Mouse (Mus musculus) retina, embryonic 14.5 days (tissue): ENCODE results near the gene Gm10577.

Experiments used
- DNase-seq: peaks from one replicate; pipeline ENCODE4 v3.0.0-alpha.2; 2015; ENCODE audit warnings: low spot score

Gm10577 gene

GRCm38 (mm10) chr4:100995617-100996016 is 24.9 kb downstream of the Gm10577 start:
- no peak for DNase-seq

- peak; percentile 79 for DNase-seq
These were observed 25.8 kb downstream of the Gm10577 start for GRCm38 (mm10) chr4:100994442-100995255.

- DNase-seq: no peak
These were observed 28.4 kb downstream of the Gm10577 start for GRCm38 (mm10) chr4:100992086-100992485.

GRCm38 (mm10) chr4:100990996-100991395 is 29.5 kb downstream of the Gm10577 start:
- peak; percentile 79 for DNase-seq

GRCm38 (mm10) chr4:100988231-100988799 is 32.2 kb downstream of the Gm10577 start:
- DNase-seq: peak; percentile 72

GRCm38 (mm10) chr4:100987187-100987586 is 33.3 kb downstream of the Gm10577 start:
- DNase-seq: no peak

- DNase-seq: no peak
These were observed 43.0 kb downstream of the Gm10577 start for GRCm38 (mm10) chr4:100977522-100977921.

GRCm38 (mm10) chr4:100974455-100975035 is 46.0 kb downstream of the Gm10577 start:
- no peak for DNase-seq

GRCm38 (mm10) chr4:100973641-100974454 is 46.6 kb downstream of the Gm10577 start:
- DNase-seq: no peak
